Mouse (Mus musculus): ENCODE data around the gene Oas1h.
"Not testable (repeated sequence)": the region's sequence is repeated elsewhere in the genome, so short reads cannot be mapped to it uniquely, and the experiment has no call there.

- TF ChIP-seq CTCF (IDR thresholded peaks at IDR 0.05; ENCODE audit: low read depth, low read length); POLR2A (IDR thresholded peaks at IDR 0.05; ENCODE audit: extremely low read depth, insufficient read depth, low read length): not testable (repeated sequence)
These were observed 32.6 kb downstream of the Oas1h start for GRCm38 (mm10) chr5:120893866-120894265.

Measured in liver, adult 2 months (tissue).